Mouse (Mus musculus): Measurements from ENCODE around the gene Llgl1. TPM values are rescaled to one million over a fixed set of nuclear protein-coding genes. Genes with fewer than 3 reads are reported as not detected.
A peak's percentile ranks its signal among the peaks of the same experiment; 100 is the strongest.

The Llgl1 gene
- 120 and 137 TPM in 2 replicates for polyA plus RNA-seq (2016; fragmentation: Nextera tagmentation; extraction: Ambion mirVana)

DNA sequence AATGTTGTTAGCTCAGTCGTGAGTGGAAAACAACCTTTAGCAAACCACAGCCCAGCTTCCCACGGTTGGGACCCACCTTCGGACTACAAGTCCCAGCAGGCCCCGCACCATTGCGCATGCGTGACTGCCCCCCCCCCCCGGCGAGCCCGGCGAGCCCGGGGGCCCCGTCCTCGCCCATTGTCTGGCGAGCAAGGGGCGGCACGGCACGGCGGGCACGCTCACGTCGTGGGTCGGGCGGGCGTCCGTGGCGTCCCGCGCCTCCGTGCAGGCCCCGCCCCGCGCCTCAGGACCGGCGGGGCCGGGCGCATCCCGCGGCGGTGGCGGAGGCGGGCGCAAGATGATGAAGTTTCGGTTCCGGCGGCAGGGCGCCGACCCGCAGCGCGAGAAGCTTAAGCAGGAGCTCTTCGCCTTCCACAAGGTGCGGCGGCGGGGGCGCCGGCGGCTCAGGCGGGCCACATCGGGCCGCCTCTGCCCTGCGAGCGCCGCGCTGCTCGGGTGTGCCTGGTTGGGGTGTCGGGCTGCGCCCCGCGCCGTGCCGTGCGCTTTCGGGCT lies at the start of gene Llgl1:
Gene Llgl1, plus strand, starts transcription at position 200 of the 552 bp plus-strand sequence.
- Histone ChIP-seq H3K27ac (peak within 1 kb of the TSS; percentile 95), H3K4me1 (peaks cover 44% of the 10 kb centered on the region), H3K36me3 (peaks cover 32% of the 10 kb centered on the region), H3K4me3 (peak within 1 kb of the TSS; percentile 88), H3K9me3 (replicated peaks) (no peaks in the 10 kb centered on the region), H3K27me3 (ENCODE audit: low read depth, poor library complexity, severe bottlenecking) (no peaks in the 10 kb centered on the region)
- peak; percentile 99 for DNase-seq (ENCODE audit: low spot score)
- under 1% methylated on average over 70 of the region's 73 CpGs for WGBS

DNA sequence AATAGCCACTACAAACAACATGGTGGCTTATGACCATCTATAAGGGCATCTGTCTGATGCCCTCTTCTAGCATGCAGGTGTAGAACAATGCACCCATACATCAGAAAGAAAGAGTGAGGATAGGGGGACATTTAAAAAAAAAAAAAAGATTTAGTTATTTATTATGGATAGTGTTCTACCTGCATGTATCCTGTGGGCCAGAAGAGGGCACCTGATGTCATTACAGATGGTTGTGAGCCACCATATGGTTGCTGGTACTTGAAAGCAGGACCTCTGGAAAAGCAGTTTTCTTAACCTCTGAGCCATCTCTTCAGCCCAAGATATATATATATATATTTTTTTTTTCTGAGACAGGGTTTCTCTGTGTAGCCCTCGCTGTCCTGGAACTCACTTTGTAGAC lies 3.4 kb upstream of the Llgl1 start:
- Histone ChIP-seq H3K4me3 (no peak overlapping the region), H3K27ac (no peak overlapping the region), H3K4me1 (peaks cover 23% of the 10 kb centered on the region), H3K36me3 (no peaks in the 10 kb centered on the region), H3K27me3 (ENCODE audit: low read depth, poor library complexity, severe bottlenecking) (no peaks in the 10 kb centered on the region), H3K9me3 (replicated peaks) (no peaks in the 10 kb centered on the region)
- WGBS, result 78% methylated on average over 1 of the region's 1 CpGs
- no peak for DNase-seq (ENCODE audit: low spot score)

DNA sequence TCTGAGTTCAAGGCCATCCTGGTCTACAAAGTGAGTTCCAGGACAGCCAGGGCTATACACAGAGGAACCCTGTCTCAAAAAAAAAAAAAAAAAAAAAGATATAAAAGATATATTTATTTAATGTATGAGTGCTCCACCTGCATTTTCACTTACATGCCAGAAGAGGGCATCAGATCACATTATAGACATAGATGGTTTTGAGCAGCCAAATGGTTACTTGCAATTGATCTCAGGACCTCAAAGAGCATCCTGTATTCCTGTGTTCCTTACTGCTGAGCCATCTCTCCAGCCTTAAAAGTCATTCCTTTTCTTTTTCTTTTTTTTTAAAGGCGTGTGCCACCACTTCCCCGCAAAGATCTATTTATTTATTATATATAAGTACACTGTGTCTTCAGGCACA lies 2.0 kb upstream of the Llgl1 start:
- DNase-seq (ENCODE audit: low spot score), result no peak
- peaks cover 12% of the 10 kb centered on the region for H3K36me3 ChIP-seq
- peaks cover 35% of the 10 kb centered on the region for H3K4me1 ChIP-seq
- H3K9me3 ChIP-seq (replicated peaks), result no peaks in the 10 kb centered on the region
- H3K27ac ChIP-seq, result no peak overlapping the region
- 78% methylated on average over 2 of the region's 2 CpGs for WGBS
- no peak overlapping the region for H3K4me3 ChIP-seq
- no peaks in the 10 kb centered on the region for H3K27me3 ChIP-seq (ENCODE audit: low read depth, poor library complexity, severe bottlenecking)

DNA sequence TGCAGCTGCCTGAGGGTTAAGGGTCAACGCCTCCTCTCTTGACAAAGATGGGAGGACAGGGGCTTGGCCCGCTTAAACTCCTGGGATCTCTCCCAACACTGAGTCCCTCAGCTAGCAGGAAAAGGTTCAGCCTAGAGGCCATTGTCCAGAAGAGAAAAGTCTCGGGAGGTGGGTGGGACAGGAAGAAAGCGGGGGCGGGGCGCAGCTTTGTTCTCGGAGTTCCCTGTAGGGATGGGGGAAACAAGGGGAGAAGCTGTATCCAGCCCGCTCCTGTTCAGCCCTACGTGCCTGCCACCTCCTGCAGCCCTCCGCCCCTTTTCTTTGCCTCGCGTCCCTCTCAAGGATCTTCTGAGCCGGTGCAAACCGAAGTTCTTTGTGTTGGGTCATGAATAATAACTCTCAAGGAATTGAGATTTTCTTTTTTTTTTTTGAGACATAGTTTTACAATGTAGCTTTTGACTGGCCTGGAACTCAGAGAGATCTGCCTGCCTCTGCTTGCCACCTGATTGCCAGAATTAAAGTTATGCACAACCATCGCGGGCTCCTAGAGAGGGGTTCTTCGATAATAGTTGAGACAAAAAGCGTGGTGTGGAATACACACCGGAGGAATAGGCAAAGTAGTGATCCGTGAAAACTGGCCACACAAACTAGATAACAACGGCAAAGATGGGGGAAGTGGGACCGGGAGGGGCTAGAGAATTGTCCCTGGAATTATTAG lies 558 bp upstream of the Llgl1 start:
- Histone ChIP-seq H3K9me3 (replicated peaks) (no peaks in the 10 kb centered on the region), H3K27me3 (ENCODE audit: low read depth, poor library complexity, severe bottlenecking) (no peaks in the 10 kb centered on the region), H3K4me1 (peaks cover 44% of the 10 kb centered on the region), H3K27ac (peak overlapping the region; percentile 95), H3K4me3 (peak overlapping the region; percentile 88), H3K36me3 (peaks cover 26% of the 10 kb centered on the region)
- 5% methylated on average over 22 of the region's 22 CpGs for WGBS
- peak; percentile 86 for DNase-seq (ENCODE audit: low spot score)

DNA sequence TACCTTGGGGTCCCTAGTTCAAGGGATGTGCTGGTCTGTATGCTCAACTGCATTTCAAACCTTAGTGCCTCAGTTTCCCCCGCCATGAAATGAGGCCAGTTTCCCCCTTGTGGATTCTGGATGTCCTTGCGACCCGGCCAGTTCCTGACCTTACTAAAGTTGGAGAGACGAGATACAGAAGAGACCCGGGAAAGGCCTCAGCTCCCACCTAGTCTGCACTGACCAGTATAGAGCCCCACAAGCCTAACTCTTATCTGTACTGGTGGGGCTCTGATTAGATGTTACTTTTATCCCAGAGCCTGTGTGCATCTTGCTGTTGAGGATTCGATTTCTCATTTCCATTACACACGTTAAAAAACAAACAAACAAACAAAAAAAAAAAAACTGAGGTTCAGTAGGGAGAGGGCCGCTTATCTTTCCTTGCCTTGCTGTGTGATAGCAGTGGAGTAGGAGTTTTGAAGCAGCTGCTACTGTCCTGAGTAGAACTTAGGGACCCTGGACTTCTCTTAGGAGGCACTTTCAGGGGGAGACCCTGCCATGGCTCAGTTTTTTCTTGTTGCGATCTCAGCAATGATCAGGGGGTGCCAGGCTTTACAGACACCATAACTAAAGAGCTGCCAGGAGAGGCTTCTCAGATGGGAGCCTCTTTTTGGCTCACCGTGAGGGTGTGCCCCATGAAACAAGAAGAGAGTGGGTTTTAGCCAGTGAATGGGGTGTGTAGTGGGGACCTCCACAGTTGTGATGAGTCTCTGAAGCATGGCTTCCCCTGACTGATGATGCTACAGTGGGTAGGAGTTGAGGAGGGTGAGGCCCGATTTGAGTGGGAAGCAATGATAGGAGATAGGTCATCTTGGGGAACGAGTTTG lies 1.0 kb downstream of the Llgl1 start:
- WGBS, result 37% methylated on average over 12 of the region's 12 CpGs
- H3K9me3 ChIP-seq (replicated peaks), result no peaks in the 10 kb centered on the region
- H3K27ac ChIP-seq, result peak overlapping the region; percentile 95
- peaks cover 42% of the 10 kb centered on the region for H3K36me3 ChIP-seq
- H3K4me1 ChIP-seq, result peaks cover 44% of the 10 kb centered on the region
- DNase-seq (ENCODE audit: low spot score), result no peak
- H3K27me3 ChIP-seq (ENCODE audit: low read depth, poor library complexity, severe bottlenecking), result no peaks in the 10 kb centered on the region
- peak overlapping the region; percentile 88 for H3K4me3 ChIP-seq

DNA sequence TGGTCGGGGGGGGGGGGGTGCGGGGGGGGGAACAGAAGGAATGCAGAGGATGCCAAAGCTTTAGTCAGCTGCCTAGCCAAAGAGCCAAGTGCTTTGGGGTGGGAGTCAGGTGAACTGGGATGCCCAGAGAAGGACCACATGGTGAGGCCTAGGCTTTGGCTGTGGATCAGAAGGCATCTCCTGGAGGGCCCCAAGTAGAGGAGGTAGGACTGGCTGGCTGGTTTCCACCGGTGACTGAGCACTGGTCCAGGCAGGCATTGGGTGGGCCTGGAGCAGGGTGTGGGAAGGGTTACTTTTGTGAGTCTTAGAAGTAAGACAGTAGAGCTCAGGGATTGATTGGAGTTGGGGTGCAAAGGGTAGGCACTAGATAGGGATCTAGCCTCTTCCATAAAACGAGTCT lies 2.1 kb downstream of the Llgl1 start:
- WGBS, result 98% methylated on average over 2 of the region's 4 CpGs
- Histone ChIP-seq H3K27me3 (ENCODE audit: low read depth, poor library complexity, severe bottlenecking) (no peaks in the 10 kb centered on the region), H3K4me3 (peak overlapping the region; percentile 88; the same call in 1 of the 2 replicates), H3K4me1 (peaks cover 44% of the 10 kb centered on the region), H3K9me3 (replicated peaks) (no peaks in the 10 kb centered on the region), H3K27ac (no peak overlapping the region), H3K36me3 (peaks cover 52% of the 10 kb centered on the region)
- DNase-seq (ENCODE audit: low spot score), result peak; percentile 20

DNA sequence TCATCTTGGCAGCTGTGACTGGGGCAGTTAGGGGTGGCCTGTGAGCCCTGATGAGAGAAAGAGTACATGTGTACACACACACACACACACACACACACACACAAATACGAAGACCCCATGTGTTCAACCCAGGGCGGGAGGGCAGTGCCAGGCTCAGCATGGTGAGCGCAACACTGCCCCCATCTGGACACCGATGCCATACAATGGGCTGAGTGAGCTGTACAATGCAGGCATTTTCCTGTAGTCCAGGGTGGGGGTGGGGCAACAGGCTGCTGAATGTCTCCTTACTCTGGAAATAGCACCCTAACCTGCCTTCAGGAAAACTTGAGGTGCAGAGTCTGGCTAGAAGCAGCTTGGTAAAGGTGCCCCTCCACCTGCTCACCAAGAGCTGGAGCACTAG lies 3.6 kb downstream of the Llgl1 start:
- Histone ChIP-seq H3K27me3 (ENCODE audit: low read depth, poor library complexity, severe bottlenecking) (no peaks in the 10 kb centered on the region), H3K36me3 (peaks cover 67% of the 10 kb centered on the region), H3K9me3 (replicated peaks) (no peaks in the 10 kb centered on the region), H3K4me3 (no peak overlapping the region), H3K4me1 (peaks cover 43% of the 10 kb centered on the region), H3K27ac (no peak overlapping the region)
- WGBS, result 54% methylated on average over 4 of the region's 4 CpGs
- peak; percentile 75 for DNase-seq (ENCODE audit: low spot score)

DNA sequence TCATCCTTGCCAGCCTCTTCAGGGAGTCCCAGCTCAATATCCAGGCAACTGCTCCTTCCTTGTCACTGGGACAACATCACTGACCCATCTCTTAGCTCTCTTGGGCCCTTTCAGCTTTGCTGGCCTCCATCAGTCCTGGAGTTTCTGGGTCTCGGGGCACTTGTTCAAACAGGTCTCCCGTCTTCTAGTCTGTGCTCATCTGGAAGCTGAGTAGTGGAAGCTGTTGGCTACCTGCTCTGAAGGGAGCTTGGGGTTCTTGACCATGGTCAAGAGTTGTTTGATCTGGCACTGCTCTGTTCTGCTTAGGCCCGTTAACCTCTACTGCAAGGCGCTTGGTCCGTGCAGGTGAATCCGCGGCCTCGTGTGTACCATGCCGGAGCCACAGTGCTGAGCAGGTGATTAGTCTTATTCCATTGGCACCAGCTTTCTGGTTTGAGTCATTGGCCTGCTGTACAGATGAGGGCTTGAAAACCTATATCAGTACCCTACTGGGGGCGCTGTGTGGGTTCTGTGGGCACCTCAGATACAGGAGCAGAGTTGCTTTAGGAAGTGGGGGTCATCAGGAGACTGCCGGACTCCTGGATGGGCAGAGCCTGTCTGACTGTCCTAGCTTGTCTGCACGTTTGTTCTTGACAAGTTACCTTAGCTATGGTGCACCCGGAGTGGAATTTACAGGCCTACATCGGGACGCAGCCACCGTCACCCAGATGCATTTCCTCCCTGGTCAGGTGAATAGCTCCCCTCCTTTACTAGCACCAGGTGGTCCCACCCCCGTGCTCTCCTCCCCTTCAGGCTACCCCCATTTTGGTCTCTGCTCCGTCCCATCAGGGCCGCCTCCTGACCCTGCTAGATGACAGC lies 4.7 kb downstream of the Llgl1 start:
- no peak for DNase-seq (ENCODE audit: low spot score)
- Histone ChIP-seq H3K9me3 (replicated peaks) (no peaks in the 10 kb centered on the region), H3K4me3 (no peak overlapping the region), H3K36me3 (peaks cover 79% of the 10 kb centered on the region), H3K27ac (no peak overlapping the region), H3K4me1 (peaks cover 31% of the 10 kb centered on the region), H3K27me3 (ENCODE audit: low read depth, poor library complexity, severe bottlenecking) (no peaks in the 10 kb centered on the region)
- WGBS, result 94% methylated on average over 19 of the region's 19 CpGs

DNA sequence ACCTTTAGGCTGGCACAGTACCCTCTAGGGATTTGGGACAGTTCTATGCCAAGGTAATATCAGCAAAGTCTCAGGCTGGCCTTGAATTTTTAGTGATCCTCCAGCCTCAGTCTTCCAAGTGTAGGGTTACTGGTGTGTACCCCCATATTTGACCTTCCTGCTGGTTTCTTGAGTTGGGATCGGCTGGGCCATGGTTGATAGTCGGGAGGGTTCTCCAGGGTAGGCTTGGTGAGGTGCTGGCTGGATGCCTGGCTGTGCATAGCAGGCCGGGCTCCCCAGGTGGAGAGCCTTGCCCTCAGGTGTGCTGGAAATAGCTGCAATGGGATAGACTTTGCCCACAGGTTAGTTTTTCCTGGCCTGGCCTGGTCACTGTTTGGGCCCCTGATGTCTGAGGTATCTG lies 5.7 kb downstream of the Llgl1 start:
- H3K27me3 ChIP-seq (ENCODE audit: low read depth, poor library complexity, severe bottlenecking), result no peaks in the 10 kb centered on the region
- peaks cover 30% of the 10 kb centered on the region for H3K4me1 ChIP-seq
- H3K27ac ChIP-seq, result no peak overlapping the region
- WGBS, result 94% methylated on average over 3 of the region's 3 CpGs
- no peak overlapping the region for H3K4me3 ChIP-seq
- DNase-seq (ENCODE audit: low spot score), result no peak
- peaks cover 89% of the 10 kb centered on the region for H3K36me3 ChIP-seq
- no peaks in the 10 kb centered on the region for H3K9me3 ChIP-seq (replicated peaks)

DNA sequence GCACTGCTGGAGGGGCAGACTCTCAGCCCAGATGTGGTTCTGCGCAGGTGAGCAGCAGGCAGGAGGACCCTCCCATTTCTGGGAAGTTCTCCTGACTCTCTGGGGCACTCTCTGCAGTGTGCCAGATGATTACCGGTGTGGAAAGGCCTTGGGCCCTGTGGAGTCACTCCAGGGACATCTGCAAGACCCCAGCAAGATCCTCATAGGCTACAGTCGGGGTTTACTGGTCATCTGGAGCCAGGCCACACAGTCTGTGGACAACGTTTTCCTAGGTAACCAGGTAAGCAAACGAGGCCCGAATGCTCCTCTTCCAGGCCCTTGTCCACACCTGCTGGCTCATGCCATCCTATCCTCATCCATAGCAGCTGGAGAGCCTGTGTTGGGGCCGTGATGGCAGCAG lies 6.6 kb downstream of the Llgl1 start:
- Histone ChIP-seq H3K27ac (no peak overlapping the region), H3K9me3 (replicated peaks) (no peaks in the 10 kb centered on the region), H3K4me1 (peaks cover 21% of the 10 kb centered on the region), H3K4me3 (no peak overlapping the region), H3K27me3 (ENCODE audit: low read depth, poor library complexity, severe bottlenecking) (no peaks in the 10 kb centered on the region), H3K36me3 (peaks cover 97% of the 10 kb centered on the region)
- 95% methylated on average over 7 of the region's 7 CpGs for WGBS
- DNase-seq (ENCODE audit: low spot score), result no peak

DNA sequence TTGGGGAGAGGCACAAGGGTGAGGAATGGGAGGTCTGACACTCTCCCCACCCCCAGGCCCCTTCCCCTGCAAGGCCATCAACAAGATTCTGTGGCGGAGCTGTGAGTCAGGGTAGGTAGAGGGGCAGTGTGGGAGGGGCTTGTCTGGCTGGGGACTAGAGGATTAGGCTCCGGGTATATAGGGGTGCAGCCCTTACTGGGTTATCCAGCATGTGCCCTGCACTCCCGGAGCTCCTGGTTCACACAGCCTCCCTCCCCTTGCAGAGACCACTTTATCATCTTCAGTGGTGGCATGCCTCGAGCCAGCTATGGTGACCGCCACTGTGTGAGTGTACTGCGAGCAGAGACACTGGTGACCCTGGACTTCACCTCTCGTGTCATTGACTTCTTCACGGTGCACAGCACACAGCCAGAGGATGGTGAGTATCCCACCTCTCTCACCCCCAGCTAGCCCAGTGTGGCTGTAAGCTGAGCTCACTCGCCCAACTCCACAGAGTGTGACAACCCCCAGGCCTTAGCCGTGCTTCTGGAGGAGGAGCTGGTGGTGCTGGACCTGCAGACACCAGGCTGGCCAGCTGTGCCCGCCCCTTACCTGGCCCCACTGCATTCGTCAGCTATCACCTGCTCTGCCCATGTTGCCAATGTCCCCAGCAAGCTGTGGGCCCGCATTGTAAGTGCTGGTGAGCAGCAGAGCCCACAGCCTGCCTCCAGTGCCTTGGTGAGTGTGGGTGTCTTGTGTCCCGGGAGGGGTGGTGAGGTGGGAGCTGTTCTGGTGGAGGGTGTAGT lies 7.4 kb downstream of the Llgl1 start:
- Histone ChIP-seq H3K27me3 (ENCODE audit: low read depth, poor library complexity, severe bottlenecking) (no peaks in the 10 kb centered on the region), H3K36me3 (peaks cover 100% of the 10 kb centered on the region), H3K4me1 (peaks cover 13% of the 10 kb centered on the region), H3K27ac (no peak overlapping the region), H3K4me3 (no peak overlapping the region), H3K9me3 (replicated peaks) (no peaks in the 10 kb centered on the region)
- WGBS, result 89% methylated on average over 14 of the region's 14 CpGs
- DNase-seq (ENCODE audit: low spot score), result no peak

DNA sequence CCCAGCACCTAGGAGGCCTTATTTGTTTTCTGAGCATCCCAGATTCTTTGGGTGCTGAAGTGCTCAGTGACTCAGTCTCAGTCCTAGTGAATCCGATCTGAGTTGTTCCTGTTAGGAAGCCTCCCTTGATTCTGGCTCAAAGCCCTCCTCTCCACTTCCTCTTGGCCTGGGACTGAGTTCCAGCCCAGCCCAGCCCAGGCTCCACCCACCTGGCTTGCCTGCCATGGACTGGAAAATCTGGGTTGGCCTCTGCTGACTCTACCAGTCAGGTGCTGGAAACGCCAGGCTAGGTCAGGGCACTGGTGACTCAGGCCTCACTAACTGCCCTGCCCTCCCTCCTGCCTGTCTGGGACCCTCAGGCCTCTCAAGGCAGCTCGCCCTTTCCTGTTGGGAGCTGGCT lies 8.1 kb downstream of the Llgl1 start:
- Histone ChIP-seq H3K27me3 (ENCODE audit: low read depth, poor library complexity, severe bottlenecking) (no peaks in the 10 kb centered on the region), H3K36me3 (peaks cover 100% of the 10 kb centered on the region), H3K4me1 (peaks cover 8% of the 10 kb centered on the region), H3K4me3 (no peak overlapping the region), H3K27ac (no peak overlapping the region), H3K9me3 (replicated peaks) (no peaks in the 10 kb centered on the region)
- no peak for DNase-seq (ENCODE audit: low spot score)
- 82% methylated on average over 3 of the region's 3 CpGs for WGBS
